ENCODE assay signal across 13 mouse cellular contexts in the genomic region with DNA sequence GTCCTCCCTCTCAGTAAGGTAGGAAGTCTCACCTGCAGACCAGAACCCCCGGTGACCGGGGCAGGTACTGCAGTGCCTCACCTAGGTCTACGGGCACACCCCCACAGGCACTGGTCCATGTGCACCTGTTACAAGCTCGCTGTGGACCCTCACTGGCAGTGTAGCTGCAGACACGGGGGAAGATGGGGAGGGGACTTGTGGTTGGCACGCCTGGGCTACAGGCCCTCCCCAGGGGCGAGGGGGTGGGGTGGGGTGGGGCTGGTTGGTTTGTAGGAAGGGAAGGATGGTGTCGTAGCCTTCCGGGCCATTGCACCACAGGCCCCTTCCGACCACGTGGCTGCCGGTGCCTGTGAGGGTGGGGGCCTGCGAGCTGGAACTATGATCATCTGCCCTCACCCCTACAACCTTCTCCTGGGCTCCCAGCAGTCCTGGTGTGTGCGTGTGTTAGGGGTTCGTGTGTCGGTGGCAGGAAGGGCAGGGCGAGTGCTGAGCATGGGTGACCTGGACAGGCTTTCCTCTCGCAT. TPM values are rescaled to one million over a fixed set of nuclear protein-coding genes. Genes with fewer than 3 reads are reported as not detected.
DNase-seq lines count a peak whose midpoint lies in the region; ATAC-seq lines count a peak whose summit lies in the region.
"Had no signal": no experiment of that assay in that cellular context is flagged by ENCODE, and none has a peak within 500 bp of the region (broad histone marks: within the 10 kb centered on the region; RNA-seq: fewer than 3 reads in every experiment).

No protein-coding gene starts in this region.

- H3K9me3 ChIP-seq in midbrain, embryonic 11.5 days (ENCODE audit: control insufficient read depth, low read length): no peaks in the 10 kb centered on the region
- no peaks in the 10 kb centered on the region for H3K9me3 ChIP-seq in midbrain, embryonic 16.5 days (replicated peaks; ENCODE audit: control insufficient read depth, low read length, poor library complexity, severe bottlenecking)
- H3K9me3 ChIP-seq: forebrain, embryonic 13.5 days; limb, embryonic 15.5 days had no signal

- ATAC-seq in midbrain, embryonic 11.5 days (ENCODE audit: low FRiP score): no peak
- ATAC-seq in midbrain, embryonic 16.5 days: no peak
- ATAC-seq: forebrain, embryonic 13.5 days; Patski had no signal

- no peak overlapping the region for H3K9ac ChIP-seq in midbrain, embryonic 11.5 days (ENCODE audit: low read length)
- H3K9ac ChIP-seq in midbrain, embryonic 16.5 days (ENCODE audit: low read depth, low read length): no peak overlapping the region
- H3K9ac ChIP-seq: forebrain, embryonic 13.5 days; limb, embryonic 15.5 days had no signal

- no peak overlapping the region for H3K27ac ChIP-seq in midbrain, embryonic 11.5 days (ENCODE audit: low read depth, low read length)
- no peak overlapping the region for H3K27ac ChIP-seq in midbrain, embryonic 16.5 days (ENCODE audit: low read length)
- H3K27ac ChIP-seq: forebrain, embryonic 13.5 days; limb, embryonic 15.5 days had no signal

- no peaks in the 10 kb centered on the region for H3K27me3 ChIP-seq in midbrain, embryonic 11.5 days (ENCODE audit: control insufficient read depth, insufficient read depth, low read length)
- H3K27me3 ChIP-seq in midbrain, embryonic 16.5 days (ENCODE audit: control insufficient read depth, insufficient read depth, low read depth, low read length): no peaks in the 10 kb centered on the region
- H3K27me3 ChIP-seq: forebrain, embryonic 13.5 days; limb, embryonic 15.5 days; Patski had no signal

- WGBS in midbrain, embryonic 11.5 days: 87% methylated on average over 18 of the region's 18 CpGs
- WGBS in midbrain, embryonic 16.5 days: 82% methylated on average over 18 of the region's 18 CpGs

- no peaks in the 10 kb centered on the region for H3K4me1 ChIP-seq in midbrain, embryonic 11.5 days (ENCODE audit: control insufficient read depth, insufficient read depth, low read length)
- no peaks in the 10 kb centered on the region for H3K4me1 ChIP-seq in midbrain, embryonic 16.5 days (ENCODE audit: control insufficient read depth, insufficient read depth, low read length)
- H3K4me1 ChIP-seq: forebrain, embryonic 13.5 days; limb, embryonic 15.5 days had no signal

- no peaks in the 10 kb centered on the region for H3K36me3 ChIP-seq in midbrain, embryonic 11.5 days (ENCODE audit: control insufficient read depth, insufficient read depth, low read length)
- no peaks in the 10 kb centered on the region for H3K36me3 ChIP-seq in midbrain, embryonic 16.5 days (ENCODE audit: control insufficient read depth, insufficient read depth, low read length)
- H3K36me3 ChIP-seq: limb, embryonic 15.5 days had no signal

- DNase-seq in midbrain, embryonic 11.5 days (ENCODE audit: low spot score, missing footprints): peak; percentile 8
- DNase-seq in liver: peak; percentile 49
- DNase-seq in spleen, adult 12 weeks (ENCODE audit: low spot score): peak; percentile 40
- peak; percentile 72 for DNase-seq in thymus, postnatal 4 days
- DNase-seq in urinary bladder, postnatal 4 days (ENCODE audit: low spot score in 2 of 2): no peak
- DNase-seq in gastrocnemius, postnatal 10 days: no peak
- DNase-seq in retina, embryonic 14.5 days (ENCODE audit: low spot score): no peak
- DNase-seq: cerebellum, adult 2 months had no signal

- H3K4me3 ChIP-seq in midbrain, embryonic 11.5 days (ENCODE audit: low read depth, low read length): no peak overlapping the region
- no peak overlapping the region for H3K4me3 ChIP-seq in midbrain, embryonic 16.5 days (ENCODE audit: low read depth, low read length)
- H3K4me3 ChIP-seq: forebrain, embryonic 13.5 days; limb, embryonic 15.5 days had no signal

- no peak overlapping the region for H3K4me2 ChIP-seq in midbrain, embryonic 11.5 days
- no peak overlapping the region for H3K4me2 ChIP-seq in midbrain, embryonic 16.5 days (ENCODE audit: low read length)
- H3K4me2 ChIP-seq: forebrain, embryonic 13.5 days; limb, embryonic 15.5 days had no signal

RNA-seq across cellular contexts. Expression of gene Osm, which starts 1.2 kb away (rescaled TPM):
- not detected in 2 replicates for polyA plus RNA-seq in midbrain, embryonic 11.5 days (2014; fragmentation: Nextera tagmentation; extraction: Ambion mirVana)
- polyA plus RNA-seq in midbrain, embryonic 16.5 days (2015; fragmentation: Nextera tagmentation; extraction: Ambion mirVana): 0.08 and 0.19 TPM in 2 replicates
- not detected for total RNA-seq in gastrocnemius, postnatal 10 days (2021)
- total RNA-seq: layer of hippocampus, adult 18-20 months had no signal
- polyA plus RNA-seq: forebrain, embryonic 13.5 days; Patski had no signal

RNA-seq across cellular contexts. Expression of gene Castor1, which starts 19.4 kb away (rescaled TPM):
- polyA plus RNA-seq in midbrain, embryonic 11.5 days (2014; fragmentation: Nextera tagmentation; extraction: Ambion mirVana): 2.5 and 2.7 TPM in 2 replicates
- 2.9 and 4.2 TPM in 2 replicates for polyA plus RNA-seq in midbrain, embryonic 16.5 days (2015; fragmentation: Nextera tagmentation; extraction: Ambion mirVana)
- 1 to 10 TPM; 5.9 to 6.9 TPM for total RNA-seq in gastrocnemius, postnatal 10 days (2021)

RNA-seq across cellular contexts. Expression of gene Lif, which starts 19.9 kb away (rescaled TPM):
- polyA plus RNA-seq in midbrain, embryonic 11.5 days (2014; fragmentation: Nextera tagmentation; extraction: Ambion mirVana): not detected in 2 replicates
- 0.06 TPM in 1 of 2 replicates, not detected in the other for polyA plus RNA-seq in midbrain, embryonic 16.5 days (2015; fragmentation: Nextera tagmentation; extraction: Ambion mirVana)
- under 1 TPM; 0.47 to 0.77 TPM for total RNA-seq in gastrocnemius, postnatal 10 days (2021)

RNA-seq across cellular contexts. Expression of gene Tbc1d10a, which starts 50.9 kb away (rescaled TPM):
- 14.6 and 17.3 TPM in 2 replicates for polyA plus RNA-seq in midbrain, embryonic 11.5 days (2014; fragmentation: Nextera tagmentation; extraction: Ambion mirVana)
- polyA plus RNA-seq in midbrain, embryonic 16.5 days (2015; fragmentation: Nextera tagmentation; extraction: Ambion mirVana): 33.6 and 34.8 TPM in 2 replicates
- 1 to 10 TPM; 6.1 to 8.2 TPM for total RNA-seq in gastrocnemius, postnatal 10 days (2021)

Comparison
In these comparisons a context has a peak if more than half of its experiments do, and no peak if none do; other contexts are left out.
1. DNase-seq: peak in midbrain, embryonic 11.5 days (single experiment), liver (single experiment), spleen, adult 12 weeks (single experiment) and thymus, postnatal 4 days (single experiment); none in urinary bladder, postnatal 4 days (0 of 2), gastrocnemius, postnatal 10 days (single experiment) and retina, embryonic 14.5 days (single experiment).